Mouse (Mus musculus) intestine, embryonic 14.5 days (tissue): ENCODE results near the gene Pik3r5. TPM values are rescaled to one million over a fixed set of nuclear protein-coding genes. Genes with fewer than 3 reads are reported as not detected.

Experiments
- ATAC-seq: fragments of 200-750 bp; cut with Nextera tagmentation; replicated peaks from 2 replicates; pipeline ENCODE4 v1.8.0; 2017; ENCODE audit warnings: low read depth, moderate number of reproducible peaks, moderate TSS enrichment, moderate library complexity; ENCODE audit not compliant: low FRiP score, low TSS enrichment
- DNase-seq: peaks from one replicate; pipeline ENCODE4 v3.0.0-alpha.2; 2018; ENCODE audit warnings: low spot score
- H3K27ac ChIP-seq: fragments of 300-500 bp; sonication (generic); 2 replicates; pipeline ENCODE4 v1.5.1; 2014; ENCODE audit warnings: low read depth, mild to moderate bottlenecking, control low read depth
- H3K27me3 ChIP-seq: fragments of 300-500 bp; sonication (generic); replicated peaks from 2 replicates; pipeline ENCODE4 v1.6.1; 2014; ENCODE audit warnings: low read length, control low read depth; ENCODE audit not compliant: control insufficient read depth, insufficient read depth
- H3K36me3 ChIP-seq: fragments of 300-500 bp; sonication (generic); 2 replicates; pipeline ENCODE4 v1.6.1; 2014; ENCODE audit warnings: low read length, control low read depth; ENCODE audit not compliant: control insufficient read depth, insufficient read depth
- H3K4me1 ChIP-seq: fragments of 300-500 bp; sonication (generic); replicated peaks from 2 replicates; pipeline ENCODE4 v1.6.1; 2014; ENCODE audit warnings: low read length, control low read depth, mixed read lengths; ENCODE audit not compliant: control insufficient read depth, insufficient read depth
- H3K4me2 ChIP-seq: fragments of 300-500 bp; sonication (generic); 2 replicates; pipeline ENCODE4 v1.6.1; 2014; ENCODE audit warnings: low read length
- H3K4me3 ChIP-seq: fragments of 300-500 bp; sonication (generic); 2 replicates; pipeline ENCODE4 v1.5.1; 2014; ENCODE audit warnings: low read depth, low read length, control low read depth, mixed read lengths
- H3K9ac ChIP-seq: fragments of 300-500 bp; sonication (generic); 2 replicates; pipeline ENCODE4 v1.6.1; 2014; ENCODE audit warnings: mild to moderate bottlenecking, low read length
- H3K9me3 ChIP-seq: fragments of 300-500 bp; sonication (generic); 2 replicates; pipeline ENCODE4 v1.6.1; 2016; ENCODE audit warnings: low read length, control low read depth; ENCODE audit not compliant: control insufficient read depth
- WGBS: fragments of 180-500 bp; shearing (Covaris S2); extraction: QIAGEN DNeasy Blood & Tissue Kit; methylation state at CpG from one replicate; pipeline ENCODE4 v1.1.7; 2014; 5-methylcytosine and 5-hydroxymethylcytosine counted together
- polyA plus RNA-seq: library from polyadenylated mRNA; unstranded; fragments of >200 nt; fragmentation: Nextera tagmentation; extraction: Ambion mirVana; gene quantifications from 2 replicates; pipeline ENCODE4 v1.2.1, GENCODE M21; 2014

The Pik3r5 gene
- polyA plus RNA-seq, 1 experiment from 2014 or later, result 0.61 TPM

DNA sequence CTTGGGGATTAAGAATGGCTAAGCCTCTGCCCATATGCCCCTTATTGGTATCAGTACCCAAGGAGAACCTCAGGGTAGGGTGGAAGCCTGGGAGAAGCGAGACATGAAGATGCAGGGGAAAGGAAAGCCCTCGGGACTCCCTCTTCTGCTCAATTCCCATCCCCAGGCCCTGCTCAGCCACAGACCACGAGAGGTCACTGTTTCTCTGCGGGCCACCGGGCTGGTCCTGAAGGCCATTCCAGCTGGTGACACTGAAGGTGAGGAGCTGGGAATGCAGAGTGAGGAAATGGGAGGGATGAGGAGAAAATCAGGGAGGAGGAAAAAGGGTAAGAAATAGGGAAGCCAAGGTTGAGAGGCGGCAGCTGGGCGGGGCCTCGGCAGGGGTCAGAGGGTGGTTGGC, 112.6 kb downstream of the Pik3r5 start:
- DNase-seq (no peak), ATAC-seq (no peak)
- H3K27ac ChIP-seq, result no peak overlapping the region
- no peaks in the 10 kb centered on the region for H3K36me3 ChIP-seq
- WGBS, result 7% methylated on average over 8 of the region's 8 CpGs
- H3K4me2 ChIP-seq, result no peak overlapping the region
- H3K4me3 ChIP-seq, result no peak overlapping the region
- no peak overlapping the region for H3K9ac ChIP-seq
- H3K4me1 ChIP-seq, result no peaks in the 10 kb centered on the region
- H3K9me3 ChIP-seq, result no peaks in the 10 kb centered on the region
- H3K27me3 ChIP-seq, result no peaks in the 10 kb centered on the region

DNA sequence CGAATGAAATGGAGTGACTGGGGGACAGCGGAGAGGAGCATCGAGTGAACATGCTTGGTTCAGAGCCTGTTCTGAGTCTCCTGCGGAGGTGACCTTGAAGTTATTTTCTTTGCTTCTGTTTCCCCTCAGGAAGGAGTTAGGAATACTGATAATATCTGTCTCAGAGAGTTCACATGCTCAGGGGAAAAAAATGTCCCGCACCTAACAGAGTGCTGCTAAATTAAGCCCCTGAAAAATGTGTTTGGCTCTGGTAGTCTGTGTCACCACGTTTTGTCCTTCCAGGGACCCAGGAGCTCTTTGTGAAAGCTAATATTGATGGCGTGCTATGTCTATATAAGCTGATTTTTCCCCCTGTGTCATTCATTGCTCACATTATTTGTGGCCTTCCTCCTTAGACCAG, 113.3 kb downstream of the Pik3r5 start:
- Histone ChIP-seq H3K4me3 (no peak overlapping the region), H3K9me3 (no peaks in the 10 kb centered on the region), H3K4me1 (no peaks in the 10 kb centered on the region), H3K4me2 (no peak overlapping the region), H3K27me3 (no peaks in the 10 kb centered on the region), H3K36me3 (no peaks in the 10 kb centered on the region), H3K27ac (no peak overlapping the region), H3K9ac (no peak overlapping the region)
- no peak for ATAC-seq
- DNase-seq, result no peak
- WGBS, result 52% methylated on average over 7 of the region's 7 CpGs

DNA sequence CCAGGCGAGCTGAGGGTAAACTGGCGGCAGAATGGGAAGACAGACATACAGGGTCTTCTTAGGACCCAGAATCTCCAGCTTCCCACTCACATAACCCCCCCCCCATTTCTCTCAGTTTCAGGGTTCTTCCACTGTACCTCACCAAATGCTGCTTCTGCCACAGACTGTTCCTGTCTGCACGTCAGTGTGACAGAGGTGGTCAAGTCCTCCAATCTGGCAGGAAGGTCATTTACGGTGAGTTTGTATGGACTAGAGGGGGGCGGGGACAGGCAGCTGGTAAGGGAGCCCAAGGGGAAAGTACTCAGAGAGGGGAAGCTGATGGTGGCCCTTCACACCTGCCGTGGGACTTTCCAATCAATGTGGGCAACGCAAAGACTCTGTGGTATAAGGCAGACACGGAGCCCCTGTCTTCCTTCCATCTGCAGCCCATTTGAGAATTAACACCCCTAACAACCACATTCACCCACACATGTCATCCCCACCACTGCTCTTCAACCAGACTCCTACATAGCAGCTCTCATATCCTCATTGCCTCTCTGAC, 113.8 kb downstream of the Pik3r5 start:
- ATAC-seq, result no peak
- Histone ChIP-seq H3K27ac (no peak overlapping the region), H3K4me2 (no peak overlapping the region), H3K27me3 (no peaks in the 10 kb centered on the region), H3K9ac (no peak overlapping the region), H3K4me1 (no peaks in the 10 kb centered on the region), H3K9me3 (no peaks in the 10 kb centered on the region), H3K36me3 (no peaks in the 10 kb centered on the region), H3K4me3 (no peak overlapping the region)
- WGBS, result 79% methylated on average over 8 of the region's 8 CpGs
- no peak for DNase-seq

Other genes starting within 250 kb of the Pik3r5 start
- 6.2 and 6.7 TPM in 2 replicates for gene Ntn1, start 31.3 kb upstream of the Pik3r5 start, polyA plus RNA-seq
- gene Pik3r6, start 70.9 kb downstream of the Pik3r5 start, polyA plus RNA-seq, result 2.8 and 3.3 TPM in 2 replicates
- 1.7 and 2.2 TPM in 2 replicates for gene Mfsd6l, start 124.1 kb downstream of the Pik3r5 start, polyA plus RNA-seq
- 0.32 TPM in 2 replicates for gene Ccdc42, start 154.9 kb downstream of the Pik3r5 start, polyA plus RNA-seq